Mouse (Mus musculus): ENCODE measurements around the gene Tepp. TPM values are rescaled to one million over a fixed set of nuclear protein-coding genes. Genes with fewer than 3 reads are reported as not detected.

The Tepp gene
- polyA plus RNA-seq, 1 experiment from 2014 or later = 1.5 TPM

DNA sequence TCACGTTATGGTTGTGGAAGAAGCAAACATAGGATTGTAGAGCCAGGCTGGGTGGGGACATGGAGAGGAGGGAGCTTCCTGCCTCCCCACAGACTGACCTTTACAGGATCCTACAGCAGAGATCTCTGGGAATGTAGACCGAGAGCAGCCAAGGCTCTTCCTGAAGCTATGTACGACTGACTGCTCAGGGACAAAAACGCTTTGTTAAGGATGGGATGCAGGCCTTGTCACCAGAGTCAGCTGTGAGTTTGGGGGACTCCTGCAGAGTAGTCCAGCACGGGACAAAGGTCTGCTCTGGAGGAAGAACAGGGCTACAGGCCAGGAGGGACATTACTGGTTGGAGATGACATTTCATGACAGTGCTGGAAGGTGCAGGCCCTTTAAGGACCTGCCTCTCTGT is 14.3 kb downstream of the Tepp start:
- Histone ChIP-seq H3K9me3 (ENCODE audit: control insufficient read depth, low read length) (no peaks in the 10 kb centered on the region), H3K4me1 (replicated peaks; ENCODE audit: control insufficient read depth, insufficient read depth, low read length) (peaks cover 22% of the 10 kb centered on the region), H3K4me2 (ENCODE audit: low read length) (no peak overlapping the region), H3K9ac (replicated peaks; ENCODE audit: low read depth, low read length) (no peak overlapping the region), H3K27ac (ENCODE audit: low read length) (no peak overlapping the region), H3K27me3 (replicated peaks; ENCODE audit: control insufficient read depth, insufficient read depth, low read length) (no peaks in the 10 kb centered on the region), H3K36me3 (ENCODE audit: control insufficient read depth, insufficient read depth) (peaks cover 38% of the 10 kb centered on the region), H3K4me3 (replicated peaks; ENCODE audit: low read length) (no peak overlapping the region)
- no peak for ATAC-seq
- WGBS = 40% methylated on average over 5 of the region's 5 CpGs

DNA sequence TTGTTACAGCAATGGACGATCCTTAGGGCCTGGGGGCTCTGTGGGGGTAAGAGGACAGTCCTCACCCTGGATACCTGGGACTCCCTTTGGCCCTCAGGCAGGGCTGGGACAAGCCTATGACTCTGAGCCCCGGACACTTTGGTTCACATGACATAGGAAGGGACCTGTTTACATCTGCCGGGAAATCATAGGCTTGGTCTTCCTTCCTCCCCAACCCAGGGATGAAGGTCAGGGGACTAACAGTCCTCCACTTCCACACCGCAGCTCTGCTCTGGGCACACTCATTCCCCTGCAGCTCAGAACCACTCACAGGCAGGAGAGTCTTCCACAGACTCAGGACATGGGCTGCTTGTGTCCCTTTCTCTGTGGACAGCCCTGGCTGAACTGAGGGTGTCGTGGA is 16.5 kb downstream of the Tepp start:
- H3K27ac ChIP-seq (ENCODE audit: low read length) = no peak overlapping the region
- peaks cover 22% of the 10 kb centered on the region for H3K4me1 ChIP-seq (replicated peaks; ENCODE audit: control insufficient read depth, insufficient read depth, low read length)
- no peak overlapping the region for H3K9ac ChIP-seq (replicated peaks; ENCODE audit: low read depth, low read length)
- peaks cover 38% of the 10 kb centered on the region for H3K36me3 ChIP-seq (ENCODE audit: control insufficient read depth, insufficient read depth)
- H3K4me2 ChIP-seq (ENCODE audit: low read length) = no peak overlapping the region
- H3K27me3 ChIP-seq (replicated peaks; ENCODE audit: control insufficient read depth, insufficient read depth, low read length) = no peaks in the 10 kb centered on the region
- no peaks in the 10 kb centered on the region for H3K9me3 ChIP-seq (ENCODE audit: control insufficient read depth, low read length)
- no peak for ATAC-seq
- no peak overlapping the region for H3K4me3 ChIP-seq (replicated peaks; ENCODE audit: low read length)
- WGBS = 92% methylated on average over 5 of the region's 5 CpGs

DNA sequence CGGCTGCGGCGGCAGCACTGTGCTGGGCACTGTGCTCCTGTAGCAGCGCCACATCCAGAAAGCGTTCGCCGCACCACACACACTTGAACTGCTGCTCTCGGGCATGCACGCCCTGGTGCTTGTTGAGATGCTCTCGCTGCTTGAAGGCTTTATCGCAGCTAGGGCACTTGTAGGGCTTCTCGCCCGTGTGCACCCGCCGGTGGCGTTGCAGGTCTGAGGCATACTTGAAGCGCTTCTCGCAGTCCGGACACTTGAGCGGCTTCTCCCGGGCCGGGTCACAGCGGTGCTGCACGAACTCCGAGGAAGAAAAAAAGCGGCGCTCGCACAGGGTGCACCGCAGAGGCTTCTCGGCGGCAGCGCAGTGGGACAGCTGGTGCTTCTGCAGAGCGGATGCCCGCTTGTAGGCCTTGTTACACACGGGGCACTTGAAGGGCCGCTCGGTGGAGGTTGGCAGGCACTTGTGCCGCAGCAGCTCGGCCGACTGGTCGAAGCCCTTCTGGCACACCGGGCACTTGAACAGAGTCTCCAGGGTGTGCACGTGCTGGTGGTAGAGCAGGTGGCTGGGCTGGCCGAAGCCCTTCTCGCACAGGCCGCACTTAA is 17.6 kb downstream of the Tepp start:
- H3K4me3 ChIP-seq (replicated peaks; ENCODE audit: low read length) = no peak overlapping the region
- H3K4me2 ChIP-seq (ENCODE audit: low read length) = no peak overlapping the region
- peaks cover 25% of the 10 kb centered on the region for H3K4me1 ChIP-seq (replicated peaks; ENCODE audit: control insufficient read depth, insufficient read depth, low read length)
- no peaks in the 10 kb centered on the region for H3K27me3 ChIP-seq (replicated peaks; ENCODE audit: control insufficient read depth, insufficient read depth, low read length)
- H3K36me3 ChIP-seq (ENCODE audit: control insufficient read depth, insufficient read depth) = peaks cover 35% of the 10 kb centered on the region
- WGBS = 89% methylated on average over 46 of the region's 46 CpGs
- no peak for ATAC-seq
- H3K27ac ChIP-seq (ENCODE audit: low read length) = no peak overlapping the region
- H3K9ac ChIP-seq (replicated peaks; ENCODE audit: low read depth, low read length) = no peak overlapping the region
- H3K9me3 ChIP-seq (ENCODE audit: control insufficient read depth, low read length) = no peaks in the 10 kb centered on the region

DNA sequence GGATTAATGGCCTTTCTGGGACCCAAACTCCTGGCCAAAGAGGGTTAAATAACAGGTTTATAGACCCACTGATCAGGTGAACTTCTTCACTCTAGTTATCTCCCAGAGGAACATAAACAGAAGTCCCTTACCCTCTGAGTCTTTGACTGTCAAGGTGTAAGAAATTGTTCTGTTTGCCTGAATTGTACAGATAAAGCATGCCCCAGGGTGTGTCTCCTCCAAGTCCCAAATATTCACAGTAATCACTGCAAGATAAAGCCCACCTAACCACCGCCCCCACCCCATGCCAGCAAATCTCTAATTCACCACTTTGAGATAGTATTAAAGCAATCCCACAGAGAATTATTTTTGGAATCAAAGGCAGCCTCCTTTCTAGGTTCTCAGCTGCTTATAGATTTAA is 20.0 kb downstream of the Tepp start:
- Histone ChIP-seq H3K27ac (ENCODE audit: low read length) (no peak overlapping the region), H3K9me3 (ENCODE audit: control insufficient read depth, low read length) (no peaks in the 10 kb centered on the region), H3K4me3 (replicated peaks; ENCODE audit: low read length) (peak overlapping the region; percentile 96), H3K27me3 (replicated peaks; ENCODE audit: control insufficient read depth, insufficient read depth, low read length) (no peaks in the 10 kb centered on the region), H3K4me1 (replicated peaks; ENCODE audit: control insufficient read depth, insufficient read depth, low read length) (peaks cover 27% of the 10 kb centered on the region), H3K4me2 (ENCODE audit: low read length) (peak overlapping the region; percentile 66), H3K36me3 (ENCODE audit: control insufficient read depth, insufficient read depth) (peaks cover 32% of the 10 kb centered on the region), H3K9ac (replicated peaks; ENCODE audit: low read depth, low read length) (peak overlapping the region; percentile 98)
- WGBS = 79% methylated on average over 1 of the region's 1 CpGs
- ATAC-seq = no peak

DNA sequence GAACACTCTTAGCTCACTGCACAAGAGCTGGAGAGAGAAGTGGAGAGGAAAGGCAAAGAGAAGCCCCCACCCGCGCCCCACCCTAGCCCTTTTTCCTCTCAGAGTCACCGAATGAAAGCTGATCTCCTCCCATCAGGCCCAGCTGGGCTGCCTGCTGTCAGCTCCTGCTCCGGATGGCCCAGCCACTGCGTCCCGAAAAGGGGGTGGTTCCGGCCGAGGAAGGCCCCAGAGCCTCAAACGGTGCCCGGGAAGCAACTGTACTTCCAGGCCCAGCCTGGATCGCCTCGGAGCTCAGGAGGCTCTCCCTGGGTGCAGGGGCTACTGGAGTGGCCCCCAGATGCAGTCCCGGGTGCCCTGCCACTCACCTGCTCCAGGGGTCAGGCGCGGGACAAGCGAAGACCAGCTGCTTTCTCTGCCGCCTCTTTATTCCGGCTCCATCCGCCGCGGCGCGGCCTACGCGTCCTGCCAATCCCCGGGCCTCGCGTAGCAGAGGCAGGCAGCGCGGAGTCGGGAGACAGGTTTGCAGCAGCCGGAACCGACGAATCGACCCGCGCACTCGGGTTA is 20.9 kb downstream of the Tepp start:
- 0% methylated on average over 36 of the region's 38 CpGs for WGBS
- no peaks in the 10 kb centered on the region for H3K27me3 ChIP-seq (replicated peaks; ENCODE audit: control insufficient read depth, insufficient read depth, low read length)
- peak; percentile 57 for ATAC-seq
- no peaks in the 10 kb centered on the region for H3K9me3 ChIP-seq (ENCODE audit: control insufficient read depth, low read length)
- H3K36me3 ChIP-seq (ENCODE audit: control insufficient read depth, insufficient read depth) = peaks cover 28% of the 10 kb centered on the region
- peak overlapping the region; percentile 98 for H3K9ac ChIP-seq (replicated peaks; ENCODE audit: low read depth, low read length)
- peak overlapping the region; percentile 96 for H3K4me3 ChIP-seq (replicated peaks; ENCODE audit: low read length)
- H3K27ac ChIP-seq (ENCODE audit: low read length) = peak overlapping the region; percentile 94
- peaks cover 27% of the 10 kb centered on the region for H3K4me1 ChIP-seq (replicated peaks; ENCODE audit: control insufficient read depth, insufficient read depth, low read length)
- peak overlapping the region; percentile 66 for H3K4me2 ChIP-seq (ENCODE audit: low read length)

DNA sequence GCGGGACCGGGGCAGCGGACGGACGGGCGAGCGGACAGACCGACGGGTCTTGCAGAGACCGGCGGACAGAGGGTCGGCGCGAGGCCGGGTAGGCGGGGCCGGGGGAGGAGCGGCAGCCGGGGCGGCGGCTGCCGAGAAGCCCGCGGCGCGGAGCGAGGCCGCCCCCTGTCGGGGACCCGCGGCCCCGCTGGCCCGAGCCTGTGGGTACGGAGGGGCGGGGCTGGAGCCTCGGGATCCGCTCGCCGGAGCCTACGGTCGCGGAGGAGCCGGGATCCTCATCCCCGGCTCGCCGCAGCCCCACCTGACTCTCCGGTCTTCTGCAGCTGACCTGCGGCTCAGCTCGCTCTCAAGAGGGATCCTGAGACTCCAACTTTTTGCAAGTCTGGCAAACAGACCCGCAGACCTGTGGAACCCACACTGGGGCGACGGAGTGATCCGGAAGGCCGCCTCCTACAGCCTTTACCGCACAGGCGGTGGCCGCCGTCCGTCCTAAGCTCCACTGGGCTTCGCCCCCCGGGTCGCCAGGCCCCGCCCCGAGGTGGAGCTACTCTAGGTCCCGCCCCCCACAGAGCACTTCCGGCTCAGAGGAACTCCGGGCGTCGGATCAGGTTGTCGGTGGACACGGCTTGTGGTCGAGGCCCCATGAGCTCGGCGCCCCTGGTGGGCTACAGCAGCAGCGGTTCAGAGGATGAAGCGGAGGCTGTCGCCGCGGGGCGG is 21.5 kb downstream of the Tepp start, which contains the start of the genes Zfp319 and Usb1:
Gene Zfp319, minus strand, starts transcription at position 231 of the 717 bp plus-strand sequence.
Gene Usb1, plus strand, starts transcription at position 565 of the 717 bp plus-strand sequence.
- H3K27me3 ChIP-seq (replicated peaks; ENCODE audit: control insufficient read depth, insufficient read depth, low read length) = no peaks in the 10 kb centered on the region
- peak within 1 kb of the TSS; percentile 98 for H3K9ac ChIP-seq (replicated peaks; ENCODE audit: low read depth, low read length)
- H3K4me3 ChIP-seq (replicated peaks; ENCODE audit: low read length) = peak within 1 kb of the TSS; percentile 96
- peaks cover 24% of the 10 kb centered on the region for H3K36me3 ChIP-seq (ENCODE audit: control insufficient read depth, insufficient read depth)
- peaks cover 27% of the 10 kb centered on the region for H3K4me1 ChIP-seq (replicated peaks; ENCODE audit: control insufficient read depth, insufficient read depth, low read length)
- H3K9me3 ChIP-seq (ENCODE audit: control insufficient read depth, low read length) = no peaks in the 10 kb centered on the region
- H3K27ac ChIP-seq (ENCODE audit: low read length) = peak within 1 kb of the TSS; percentile 94
- peak within 1 kb of the TSS; percentile 66 for H3K4me2 ChIP-seq (ENCODE audit: low read length)
- ATAC-seq = peak; percentile 94
- under 1% methylated on average over 78 of the region's 80 CpGs for WGBS

DNA sequence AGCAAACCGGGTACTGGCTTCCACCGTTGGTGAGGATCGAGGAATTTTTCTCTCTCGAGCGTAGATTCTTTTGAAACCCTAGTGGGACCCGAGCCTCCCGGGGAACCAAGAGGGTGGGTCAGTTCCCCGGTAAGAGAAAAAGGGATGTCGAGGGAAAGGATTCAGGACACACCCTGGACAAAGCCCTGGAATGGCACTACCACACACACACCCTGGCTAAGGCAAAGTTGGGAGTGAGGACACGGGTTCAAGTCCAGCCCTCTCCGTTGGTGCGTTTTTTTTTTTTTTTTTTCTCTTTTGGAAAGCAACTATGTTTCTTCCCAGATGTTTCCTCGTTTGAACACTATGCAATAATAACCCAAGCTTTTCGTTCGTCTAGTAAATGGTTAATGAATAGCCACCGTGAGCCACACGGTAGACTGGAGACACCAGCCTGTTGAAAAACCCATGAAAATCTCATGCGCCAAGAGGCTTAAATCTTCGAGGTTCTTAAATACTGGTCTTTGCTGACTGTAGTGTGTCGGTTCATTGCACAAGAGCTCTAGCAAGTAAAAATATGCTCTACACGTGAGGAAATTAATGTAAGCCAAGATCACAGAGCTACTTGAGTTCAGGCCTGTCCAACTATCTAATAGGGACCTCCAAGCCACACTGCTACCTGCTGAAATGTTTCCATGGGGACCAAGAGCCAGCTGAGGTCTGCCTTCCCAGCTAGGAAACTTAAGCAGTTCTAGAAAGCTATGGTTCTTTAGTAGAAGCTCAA is 22.3 kb downstream of the Tepp start:
- no peak; the same call in 1 of the 2 replicates for ATAC-seq
- Histone ChIP-seq H3K9me3 (ENCODE audit: control insufficient read depth, low read length) (no peaks in the 10 kb centered on the region), H3K27ac (ENCODE audit: low read length) (peak overlapping the region; percentile 94), H3K36me3 (ENCODE audit: control insufficient read depth, insufficient read depth) (peaks cover 17% of the 10 kb centered on the region), H3K9ac (replicated peaks; ENCODE audit: low read depth, low read length) (peak overlapping the region; percentile 98), H3K4me1 (replicated peaks; ENCODE audit: control insufficient read depth, insufficient read depth, low read length) (peaks cover 24% of the 10 kb centered on the region), H3K4me2 (ENCODE audit: low read length) (peak overlapping the region; percentile 66), H3K4me3 (replicated peaks; ENCODE audit: low read length) (peak overlapping the region; percentile 96), H3K27me3 (replicated peaks; ENCODE audit: control insufficient read depth, insufficient read depth, low read length) (no peaks in the 10 kb centered on the region)
- WGBS = 25% methylated on average over 21 of the region's 21 CpGs

DNA sequence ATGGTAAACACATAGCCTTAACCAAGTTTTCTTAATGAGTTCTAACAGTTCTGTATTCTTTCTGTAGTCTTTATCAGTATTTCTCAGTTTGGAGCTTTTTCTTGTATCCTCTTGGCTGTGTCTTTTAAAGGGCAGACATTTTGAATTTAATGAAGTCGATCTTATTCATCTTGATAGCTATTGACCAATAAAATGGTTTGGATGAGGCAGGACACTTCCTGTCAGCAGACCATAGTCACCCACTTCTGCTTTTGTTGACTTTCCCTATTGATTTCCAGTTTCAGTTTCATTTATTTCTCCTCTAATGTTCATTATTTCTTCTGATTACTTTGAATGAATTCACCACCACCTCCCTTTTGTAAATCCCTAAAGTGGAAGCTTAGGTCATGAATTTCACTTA is 25.3 kb downstream of the Tepp start:
- no peaks in the 10 kb centered on the region; the same call in none of the 2 replicates for H3K36me3 ChIP-seq (ENCODE audit: control insufficient read depth, insufficient read depth)
- H3K4me2 ChIP-seq (ENCODE audit: low read length) = no peak overlapping the region
- H3K27ac ChIP-seq (ENCODE audit: low read length) = no peak overlapping the region
- peaks cover 7% of the 10 kb centered on the region for H3K4me1 ChIP-seq (replicated peaks; ENCODE audit: control insufficient read depth, insufficient read depth, low read length)
- no peak overlapping the region for H3K4me3 ChIP-seq (replicated peaks; ENCODE audit: low read length)
- WGBS = 91% methylated on average over 1 of the region's 1 CpGs
- no peaks in the 10 kb centered on the region for H3K9me3 ChIP-seq (ENCODE audit: control insufficient read depth, low read length)
- ATAC-seq = no peak
- no peaks in the 10 kb centered on the region for H3K27me3 ChIP-seq (replicated peaks; ENCODE audit: control insufficient read depth, insufficient read depth, low read length)
- H3K9ac ChIP-seq (replicated peaks; ENCODE audit: low read depth, low read length) = no peak overlapping the region

DNA sequence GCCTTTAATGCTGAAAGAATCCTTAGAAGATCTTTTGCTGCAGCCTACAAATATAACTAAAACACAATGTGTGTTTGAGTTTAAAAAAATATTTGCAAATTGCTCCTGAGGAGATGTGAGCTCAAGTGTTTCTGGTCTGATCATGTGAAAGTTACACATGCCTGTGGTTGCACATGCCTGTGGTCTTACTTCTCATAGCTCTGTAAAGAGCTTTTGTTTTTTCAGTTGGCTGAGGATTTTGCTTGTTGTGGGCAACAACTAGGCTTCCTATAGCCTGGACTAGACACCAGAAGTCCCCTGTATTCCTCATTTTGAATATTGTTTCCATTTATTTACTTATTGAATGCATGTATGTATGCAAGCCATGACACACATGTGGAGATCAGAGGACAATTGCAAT is 26.0 kb downstream of the Tepp start:
- Histone ChIP-seq H3K9ac (replicated peaks; ENCODE audit: low read depth, low read length) (no peak overlapping the region), H3K4me3 (replicated peaks; ENCODE audit: low read length) (no peak overlapping the region), H3K27ac (ENCODE audit: low read length) (no peak overlapping the region), H3K27me3 (replicated peaks; ENCODE audit: control insufficient read depth, insufficient read depth, low read length) (no peaks in the 10 kb centered on the region), H3K4me1 (replicated peaks; ENCODE audit: control insufficient read depth, insufficient read depth, low read length) (peaks cover 5% of the 10 kb centered on the region), H3K9me3 (ENCODE audit: control insufficient read depth, low read length) (no peaks in the 10 kb centered on the region), H3K36me3 (ENCODE audit: control insufficient read depth, insufficient read depth) (no peaks in the 10 kb centered on the region; the same call in none of the 2 replicates), H3K4me2 (ENCODE audit: low read length) (no peak overlapping the region)
- ATAC-seq = no peak

Measured in forebrain, embryonic 16.5 days (tissue).